ENCODE assay signal across 23 mouse cellular contexts in the genomic region with DNA sequence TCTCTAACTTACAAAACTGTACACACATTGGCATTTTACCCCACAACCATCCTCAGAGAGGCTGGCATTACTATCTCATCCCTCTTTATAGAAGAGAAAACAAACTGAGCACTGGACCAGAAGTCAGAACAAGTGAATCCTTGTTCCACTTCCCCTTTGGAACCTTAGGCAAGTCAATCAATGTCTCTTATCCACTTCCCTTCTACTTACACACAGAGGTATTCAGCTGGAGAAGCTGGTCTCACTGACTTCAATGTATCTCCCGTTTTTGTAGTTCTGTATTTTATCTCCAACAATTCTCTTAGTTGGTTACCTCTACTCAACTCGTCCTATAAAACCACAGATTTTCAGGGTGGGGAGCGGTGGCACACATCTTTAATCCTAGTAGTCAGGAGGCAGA. TPM values are rescaled to one million over a fixed set of nuclear protein-coding genes. Genes with fewer than 3 reads are reported as not detected.
DNase-seq lines count a peak whose midpoint lies in the region; ATAC-seq and TF ChIP-seq lines count a peak whose summit lies in the region.
"Had no signal": no experiment of that assay in that cellular context is flagged by ENCODE, and none has a peak within 500 bp of the region (broad histone marks: within the 10 kb centered on the region; RNA-seq: fewer than 3 reads in every experiment).

No protein-coding gene starts in this region.

- no peaks in the 10 kb centered on the region for H3K9me3 ChIP-seq in MEL (replicated peaks; ENCODE audit: insufficient read depth, low read length)
- H3K9me3 ChIP-seq: embryonic facial prominence, embryonic 10.5 days; embryonic facial prominence, embryonic 12.5 days; forebrain, embryonic 13.5 days; G1E had no signal

- H3K79me2 ChIP-seq in MEL (ENCODE audit: control insufficient read depth, insufficient read depth, low read length, poor library complexity): peaks cover 74% of the 10 kb centered on the region

- peaks cover 12 to 32% of the 10 kb centered on the region in 2 experiments for H3K36me3 ChIP-seq in MEL (ENCODE audit: control insufficient read depth in 1 of 2, insufficient read depth in 2 of 2, low read length in 2 of 2)
- H3K36me3 ChIP-seq in splenic B cell, adult 2 months (ENCODE audit: control insufficient read depth, insufficient read depth, low read length, poor library complexity, severe bottlenecking): no peaks in the 10 kb centered on the region
- H3K36me3 ChIP-seq: embryonic facial prominence, embryonic 12.5 days had no signal

- TF ChIP-seq EP300 in MEL (IDR thresholded peaks at IDR 0.05; ENCODE audit: low read depth in 1 of 2, low read length in 2 of 2): peak in 1 of 2 experiments; percentile 38; a peak in 1 of 4 replicates

- TF ChIP-seq RAD21 in MEL (IDR thresholded peaks at IDR 0.05; ENCODE audit: low read depth, low read length): no peak

- no peak for TF ChIP-seq CTCF in MEL (IDR thresholded peaks at IDR 0.05 in 2 of 3, conservative IDR thresholded peaks at IDR 0.05 in 1 of 3; ENCODE audit: control insufficient read depth in 1 of 3, insufficient read depth in 1 of 3, low read depth in 2 of 3, low read length in 3 of 3, poor library complexity in 1 of 3, severe bottlenecking in 1 of 3)

- peaks cover 10 to 11% of the 10 kb centered on the region in 2 experiments for H3K4me1 ChIP-seq in MEL (ENCODE audit: control insufficient read depth in 1 of 2, insufficient read depth in 2 of 2, low read length in 2 of 2)
- H3K4me1 ChIP-seq: forebrain, embryonic 13.5 days had no signal

- H3K9ac ChIP-seq in MEL (ENCODE audit: control insufficient read depth, low read depth, low read length, poor library complexity, severe bottlenecking): no peak overlapping the region
- H3K9ac ChIP-seq: embryonic facial prominence, embryonic 12.5 days; forebrain, embryonic 13.5 days had no signal

- TF ChIP-seq POLR2A in MEL (IDR thresholded peaks at IDR 0.05; ENCODE audit: control insufficient read depth in 1 of 2, insufficient read depth in 1 of 2, low read depth in 1 of 2, low read length in 2 of 2, poor library complexity in 1 of 2): no peak

- peak; percentile 45 for ATAC-seq in common myeloid progenitor, adult 5-6 weeks (replicated peaks; ENCODE audit: low read depth, poor library complexity, severe bottlenecking)
- ATAC-seq in megakaryocyte, adult 5-6 weeks (ENCODE audit: poor library complexity, severe bottlenecking): peak; percentile 59
- ATAC-seq: CD4-positive, CD25-positive, alpha-beta regulatory T cell, adult 4 months; forebrain, embryonic 13.5 days; forebrain, embryonic 16.5 days had no signal

- no peak overlapping the region for H3K4me3 ChIP-seq in MEL (ENCODE audit: control insufficient read depth in 1 of 2, insufficient read depth in 1 of 2, low read depth in 2 of 2, low read length in 2 of 2)
- H3K4me3 ChIP-seq: embryonic facial prominence, embryonic 10.5 days; embryonic facial prominence, embryonic 12.5 days; forebrain, embryonic 13.5 days had no signal

- DNase-seq in MEL (ENCODE audit: low read depth, low spot score): peak; percentile 57
- peak; percentile 23 for DNase-seq in splenic B cell, adult 2 months (ENCODE audit: low read depth, low spot score)
- no peak for DNase-seq in kidney, postnatal 14 days
- no peak for DNase-seq in embryo, embryonic 10 days (ENCODE audit: low spot score)
- DNase-seq in spleen, postnatal 4 days (ENCODE audit: low spot score in 2 of 2): no peak
- DNase-seq: adrenal gland, adult 2 months; adrenal gland, postnatal 10 days; adrenal gland, postnatal 25 days; B cell, adult 2 months; cerebellum, adult 11-12 months; cerebellum, adult 2 months; cerebellum, adult 9-10 months; cerebellum, postnatal 10 days; cerebellum, postnatal 25 days had no signal

- no peak overlapping the region for H3K27ac ChIP-seq in MEL (ENCODE audit: control insufficient read depth, low read depth, low read length)
- H3K27ac ChIP-seq: embryonic facial prominence, embryonic 10.5 days; embryonic facial prominence, embryonic 12.5 days; forebrain, embryonic 13.5 days had no signal

- no peaks in the 10 kb centered on the region for H3K27me3 ChIP-seq in MEL (ENCODE audit: control insufficient read depth in 1 of 2, insufficient read depth in 2 of 2, low read length in 2 of 2)
- H3K27me3 ChIP-seq in splenic B cell, adult 2 months (ENCODE audit: control insufficient read depth, insufficient read depth, low read length, poor library complexity, severe bottlenecking): no peaks in the 10 kb centered on the region
- H3K27me3 ChIP-seq: CH12.LX; embryonic facial prominence, embryonic 12.5 days; forebrain, embryonic 13.5 days had no signal

TF ChIP-seq in MEL, 35 proteins besides CTCF, POLR2A, EP300 and RAD21:
- TF ChIP-seq RCOR1 (IDR thresholded peaks at IDR 0.05; ENCODE audit: low read depth, low read length): peak; percentile 52
- TF ChIP-seq ELF1 (IDR thresholded peaks at IDR 0.05; ENCODE audit: low read depth, low read length): no peak

RNA-seq across cellular contexts. Expression of gene Kcmf1, which starts 15.0 kb away (rescaled TPM):
- total RNA-seq in MEL (2012; rRNA removed): 77.0 and 92.4 TPM in 2 replicates
- 100 to 1,000 TPM; 133 to 195 TPM for polyA plus RNA-seq in MEL (2012; ENCODE audit: insufficient read depth in 1 of 2, insufficient read length in 2 of 2, low read depth in 1 of 2, low replicate concordance in 2 of 2, missing spikeins in 1 of 2)
- 68.1 and 126 TPM in 2 replicates for total RNA-seq in common myeloid progenitor, adult 5-6 weeks (2017)
- 81.0 and 110 TPM in 2 replicates for total RNA-seq in megakaryocyte, adult 5-6 weeks (2015)
- total RNA-seq in megakaryocyte, adult 5-6 weeks (2017): 100 and 110 TPM in 2 replicates

Comparison
In these comparisons a context has a peak if more than half of its experiments do, and no peak if none do; other contexts are left out.
1. DNase-seq: peak in MEL (single experiment) and splenic B cell, adult 2 months (single experiment); none in kidney, postnatal 14 days (single experiment), embryo, embryonic 10 days (single experiment) and spleen, postnatal 4 days (0 of 2).